Mouse (Mus musculus) testis, adult 2 months (tissue): ENCODE measurements at regions not wholly inside any gene's neighbourhood (a gene's known extent, or its start where the extent isn't known, plus 50 kb on each side); places are given as distances from the start of the nearest gene placed in this dataset.

Experiments used
- H3K27ac ChIP-seq: fragments of 200-500 bp; 2 replicates; pipeline ENCODE4 v1.5.1; 2012; ENCODE audit warnings: low read depth, low read length; ENCODE audit not compliant: control insufficient read depth, insufficient read depth
- H3K27me3 ChIP-seq: fragments of 200-500 bp; 2 replicates; pipeline ENCODE4 v1.6.1; 2012; ENCODE audit warnings: mild to moderate bottlenecking, low read length, moderate library complexity; ENCODE audit not compliant: control insufficient read depth, insufficient read depth
- H3K36me3 ChIP-seq: fragments of 200-500 bp; 2 replicates; pipeline ENCODE4 v1.6.1; 2012; ENCODE audit warnings: mild to moderate bottlenecking, low read length; ENCODE audit not compliant: control insufficient read depth, insufficient read depth
- H3K4me1 ChIP-seq: fragments of 200-500 bp; 2 replicates; pipeline ENCODE4 v1.6.1; 2012; ENCODE audit warnings: low read length; ENCODE audit not compliant: control insufficient read depth, insufficient read depth
- H3K4me3 ChIP-seq: fragments of 200-500 bp; 2 replicates; pipeline ENCODE4 v1.5.1; 2012; ENCODE audit warnings: low read depth, mild to moderate bottlenecking, low read length, moderate library complexity, mixed read lengths; ENCODE audit not compliant: control insufficient read depth
- CTCF ChIP-seq: fragments of 200-500 bp; IDR thresholded peaks from 2 replicates; pipeline ENCODE4 v1.5.1; 2012; ENCODE audit warnings: low read depth, mild to moderate bottlenecking, inconsistent platforms, low read length, moderate library complexity; ENCODE audit not compliant: control insufficient read depth, insufficient read depth, insufficient replicate concordance
- POLR2A ChIP-seq: fragments of 200-500 bp; IDR thresholded peaks from 2 replicates; pipeline ENCODE4 v1.6.1; 2012; ENCODE audit warnings: low read depth, mild to moderate bottlenecking, inconsistent platforms, low read length, moderate library complexity; ENCODE audit not compliant: control insufficient read depth

- Histone ChIP-seq H3K27ac (no peak overlapping the region), H3K36me3 (no peaks in the 10 kb centered on the region), H3K4me3 (no peak overlapping the region), H3K27me3 (no peaks in the 10 kb centered on the region), H3K4me1 (no peaks in the 10 kb centered on the region)
- TF ChIP-seq POLR2A: no peak
- no peak for TF ChIP-seq CTCF
Observed at GRCm38 (mm10) chr13:101215792-101216221, 382.6 kb upstream of the Slc30a5 start.

GRCm38 (mm10) chr13:101215131-101215641, 382.0 kb upstream of the Slc30a5 start:
- Histone ChIP-seq H3K36me3 (no peaks in the 10 kb centered on the region), H3K4me3 (no peak overlapping the region), H3K27ac (no peak overlapping the region), H3K27me3 (no peaks in the 10 kb centered on the region), H3K4me1 (no peaks in the 10 kb centered on the region)
- no peak for TF ChIP-seq CTCF
- no peak for TF ChIP-seq POLR2A

DNA sequence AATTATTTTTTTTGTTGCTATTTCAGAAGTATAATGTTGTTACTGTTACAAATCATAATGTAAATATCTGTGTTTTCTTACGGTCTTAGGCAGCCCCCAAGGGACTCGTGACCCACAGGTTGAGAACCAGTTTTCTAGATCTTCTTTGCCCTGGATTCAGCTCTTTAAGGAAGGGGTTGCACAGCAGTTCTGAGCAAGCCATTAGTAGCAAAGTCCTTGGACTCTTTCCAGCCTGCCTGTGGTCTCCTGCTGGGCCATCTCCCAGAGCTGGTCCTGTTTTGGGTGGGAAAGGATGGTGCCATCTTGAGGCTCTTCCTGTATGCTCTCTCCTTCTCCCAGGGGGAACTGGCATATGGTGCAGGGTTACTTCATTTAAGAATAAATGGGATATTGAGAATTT, 380.9 kb upstream of the Slc30a5 start:
- no peaks in the 10 kb centered on the region for H3K27me3 ChIP-seq
- H3K4me1 ChIP-seq: no peaks in the 10 kb centered on the region
- no peak for TF ChIP-seq POLR2A
- H3K36me3 ChIP-seq: no peaks in the 10 kb centered on the region
- no peak overlapping the region for H3K27ac ChIP-seq
- H3K4me3 ChIP-seq: no peak overlapping the region

DNA sequence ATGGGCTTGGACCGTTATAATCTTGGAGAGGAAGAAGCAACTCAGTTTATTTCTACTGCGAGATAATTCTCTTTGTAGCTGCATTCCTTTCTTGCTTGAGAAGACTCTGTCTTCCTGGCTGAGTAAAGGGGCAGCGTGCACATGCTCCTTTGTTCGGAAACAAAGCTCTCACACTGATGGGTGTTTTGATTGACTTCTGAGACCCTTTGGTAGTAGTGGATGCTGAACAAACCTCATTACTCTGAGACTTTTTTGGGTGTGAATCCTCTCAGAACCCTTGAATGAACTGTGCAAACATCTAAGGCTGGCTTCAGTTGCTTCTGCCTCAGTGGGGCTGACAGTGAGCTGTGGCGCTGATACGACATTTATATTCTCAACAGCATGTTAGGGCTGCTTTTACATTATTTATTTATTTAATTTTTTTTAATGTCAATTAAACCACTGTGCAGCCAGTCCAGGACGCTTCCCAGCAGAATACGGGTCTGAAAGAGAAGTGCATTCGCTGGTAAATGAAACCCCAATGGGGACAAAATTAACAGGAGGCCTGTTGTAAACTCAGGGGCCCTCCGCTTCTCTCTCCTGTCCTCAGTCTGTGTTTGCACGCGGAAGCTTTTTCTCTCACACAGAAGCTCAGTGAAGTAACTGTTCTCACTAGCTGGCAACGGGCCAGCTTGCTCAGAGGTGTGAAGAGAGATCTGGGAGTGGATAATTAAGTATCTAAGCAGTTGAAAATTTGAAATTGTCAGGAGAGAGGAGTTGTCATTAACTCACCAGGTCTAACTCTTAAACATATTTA, 380.1 kb upstream of the Slc30a5 start:
- Histone ChIP-seq H3K27ac (no peak overlapping the region), H3K4me1 (no peaks in the 10 kb centered on the region), H3K4me3 (no peak overlapping the region), H3K27me3 (no peaks in the 10 kb centered on the region), H3K36me3 (no peaks in the 10 kb centered on the region)
- no peak for TF ChIP-seq POLR2A
- TF ChIP-seq CTCF: no peak

DNA sequence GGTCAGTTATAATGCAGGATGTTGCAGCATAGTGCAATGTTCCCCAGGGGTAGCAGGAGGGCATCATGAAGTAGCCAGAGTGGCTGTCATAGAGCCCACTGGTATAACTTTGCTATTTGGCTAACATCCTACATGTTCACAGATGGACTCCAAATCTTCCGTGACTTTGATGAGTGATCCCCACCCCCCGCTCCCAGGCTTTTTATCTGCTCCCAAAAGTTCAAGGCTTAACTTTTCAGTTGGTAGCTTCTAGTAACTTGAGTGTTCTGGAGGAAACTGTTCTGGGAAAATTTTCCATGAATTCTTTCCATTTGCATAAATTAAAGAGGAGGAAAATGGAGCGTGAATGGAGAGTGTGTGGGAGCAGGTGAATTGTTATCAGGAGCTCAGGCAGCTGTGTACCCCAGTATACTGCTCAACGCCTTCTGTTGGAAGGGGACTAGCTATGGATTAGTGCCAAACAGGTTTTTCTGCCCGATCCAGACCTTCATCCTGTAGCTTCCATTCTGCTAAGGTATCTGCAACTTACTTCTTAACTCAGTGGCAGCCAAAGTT, 379.2 kb upstream of the Slc30a5 start:
- Histone ChIP-seq H3K4me3 (no peak overlapping the region), H3K4me1 (no peaks in the 10 kb centered on the region), H3K27me3 (no peaks in the 10 kb centered on the region), H3K27ac (no peak overlapping the region), H3K36me3 (no peaks in the 10 kb centered on the region)
- no peak for TF ChIP-seq CTCF
- no peak for TF ChIP-seq POLR2A

GRCm38 (mm10) chr13:101208788-101209187, 375.6 kb upstream of the Slc30a5 start:
- no peaks in the 10 kb centered on the region for H3K4me1 ChIP-seq
- H3K27me3 ChIP-seq: no peaks in the 10 kb centered on the region
- no peak overlapping the region for H3K27ac ChIP-seq
- H3K36me3 ChIP-seq: no peaks in the 10 kb centered on the region
- no peak overlapping the region for H3K4me3 ChIP-seq
- TF ChIP-seq CTCF (no peak), POLR2A (no peak)

DNA sequence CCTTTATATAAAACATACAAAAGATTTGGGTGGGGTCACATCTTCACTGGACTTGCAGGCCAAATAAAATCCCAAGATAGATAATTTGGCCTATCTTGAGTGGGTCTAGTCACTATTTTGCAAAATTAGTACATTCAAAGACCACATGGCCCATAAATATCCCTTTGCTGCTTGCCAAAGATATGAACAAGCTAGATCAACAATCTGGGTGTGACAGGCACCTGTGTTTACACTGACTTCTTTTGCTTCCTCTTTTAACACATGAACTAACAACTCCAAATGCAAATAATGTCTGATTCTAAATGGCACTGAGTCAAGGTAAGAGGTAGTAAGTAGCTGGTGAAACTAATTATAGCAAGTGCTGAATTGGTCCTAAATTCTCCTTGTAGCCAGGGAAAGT, 370.2 kb upstream of the Slc30a5 start:
- H3K4me1 ChIP-seq: no peaks in the 10 kb centered on the region
- TF ChIP-seq CTCF: no peak
- no peak for TF ChIP-seq POLR2A
- H3K36me3 ChIP-seq: no peaks in the 10 kb centered on the region
- no peaks in the 10 kb centered on the region for H3K27me3 ChIP-seq
- no peak overlapping the region for H3K4me3 ChIP-seq
- no peak overlapping the region for H3K27ac ChIP-seq

- Histone ChIP-seq H3K27ac (no peak overlapping the region), H3K4me3 (no peak overlapping the region), H3K4me1 (no peaks in the 10 kb centered on the region), H3K36me3 (no peaks in the 10 kb centered on the region), H3K27me3 (no peaks in the 10 kb centered on the region)
- TF ChIP-seq POLR2A (no peak), CTCF (no peak)
Observed at GRCm38 (mm10) chr13:101202565-101203313, 369.5 kb upstream of the Slc30a5 start.
